Mouse (Mus musculus): Measurements from ENCODE around the gene Eif3l.

The Eif3l gene

DNA sequence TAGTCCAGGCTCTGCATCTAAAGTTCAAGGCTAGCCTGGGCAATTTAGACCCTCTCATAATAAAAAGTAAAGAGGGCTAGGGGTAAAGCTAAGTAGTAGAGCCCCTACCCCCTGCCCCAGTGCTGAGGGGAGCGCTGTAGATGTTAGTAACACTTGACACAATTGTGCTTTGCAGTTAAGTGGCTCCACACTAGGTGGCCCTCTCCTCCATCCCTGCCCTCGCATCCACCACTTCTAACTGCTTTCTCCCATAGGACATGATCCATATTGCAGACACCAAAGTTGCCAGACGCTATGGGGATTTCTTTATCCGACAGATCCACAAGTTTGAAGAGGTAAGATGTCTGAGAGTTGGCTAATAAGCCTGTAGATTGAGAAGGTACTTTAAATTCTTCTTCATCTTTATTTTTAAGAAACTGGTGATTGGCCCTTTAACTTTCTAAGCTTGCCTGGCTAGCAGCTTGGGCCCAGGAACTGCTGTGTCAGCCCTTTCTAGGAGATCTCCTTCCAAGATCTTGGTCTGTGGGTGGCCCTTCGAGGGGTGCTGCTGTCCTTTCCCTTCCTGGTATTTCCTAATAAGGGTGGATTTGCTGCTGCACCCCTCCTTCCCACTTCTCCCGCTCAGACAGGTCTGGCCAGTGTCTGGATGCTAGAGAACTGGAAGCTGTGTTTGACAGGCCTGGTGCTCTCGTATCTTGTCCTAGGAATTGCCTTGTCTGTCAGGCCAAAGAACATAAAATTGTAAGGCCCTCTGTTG lies 18.3 kb downstream of the Eif3l start:
- WGBS: 51% methylated on average over 7 of the region's 7 CpGs

DNA sequence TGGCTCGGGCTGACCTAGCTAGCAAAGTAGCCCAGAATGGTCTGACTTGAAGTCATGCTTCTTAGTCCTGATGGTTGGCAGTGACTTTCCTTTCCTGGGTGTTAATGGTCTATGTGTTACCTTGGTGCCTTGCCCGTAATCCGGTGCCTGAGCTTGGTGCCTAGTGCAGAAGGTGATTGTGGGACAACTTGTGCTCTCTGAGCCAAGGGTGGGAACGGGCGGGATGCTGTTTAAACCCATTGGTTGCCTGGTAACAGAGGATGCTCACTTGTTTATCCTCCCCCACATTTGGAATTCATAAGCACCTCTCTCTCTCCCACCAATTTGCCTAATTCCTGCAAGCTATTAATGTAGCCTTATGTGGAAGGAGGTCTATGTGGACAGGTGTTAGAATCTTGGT lies 20.5 kb downstream of the Eif3l start:
- WGBS: 78% methylated on average over 5 of the region's 5 CpGs

DNA sequence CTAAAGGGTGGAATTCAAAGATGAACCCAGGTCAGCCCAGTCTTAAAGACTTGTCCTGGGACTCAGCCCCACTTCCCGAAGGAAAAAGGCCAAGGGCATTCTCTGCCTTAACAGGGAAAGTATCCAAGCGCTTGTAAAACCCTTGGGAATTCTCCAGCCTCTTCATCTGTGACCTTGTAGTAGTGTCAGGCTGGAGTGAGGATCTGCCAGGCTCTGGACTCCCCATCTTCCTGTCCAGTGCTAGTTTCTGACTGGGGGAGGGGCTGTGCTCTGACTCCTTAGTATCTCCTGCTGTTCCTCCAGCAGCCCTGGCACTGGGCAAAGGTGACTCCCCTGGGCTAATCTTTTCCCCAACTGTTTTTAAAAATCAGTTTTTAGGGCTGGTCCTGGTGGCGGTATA lies 21.6 kb downstream of the Eif3l start:
- WGBS: 69% methylated on average over 3 of the region's 3 CpGs

DNA sequence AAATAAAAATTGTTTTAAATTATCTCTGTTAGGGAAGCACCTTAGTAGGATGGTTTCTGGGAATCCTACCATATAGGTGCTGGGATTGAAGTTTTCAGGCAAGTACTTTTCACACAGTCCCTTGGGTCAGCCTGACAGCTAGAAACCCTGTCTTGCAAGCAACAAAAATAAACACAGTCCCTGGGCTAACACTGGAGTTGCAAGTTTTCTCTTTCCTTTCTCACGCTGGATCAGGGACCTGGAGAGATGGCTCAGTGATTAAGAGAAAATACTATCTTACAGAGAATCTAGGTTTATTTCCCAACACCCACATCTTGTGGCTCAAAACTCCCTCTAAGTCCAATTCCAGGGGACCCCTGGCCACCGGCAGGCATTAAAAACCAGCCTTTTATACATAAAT lies 22.2 kb downstream of the Eif3l start:
- WGBS: 27% methylated on average over 2 of the region's 2 CpGs

DNA sequence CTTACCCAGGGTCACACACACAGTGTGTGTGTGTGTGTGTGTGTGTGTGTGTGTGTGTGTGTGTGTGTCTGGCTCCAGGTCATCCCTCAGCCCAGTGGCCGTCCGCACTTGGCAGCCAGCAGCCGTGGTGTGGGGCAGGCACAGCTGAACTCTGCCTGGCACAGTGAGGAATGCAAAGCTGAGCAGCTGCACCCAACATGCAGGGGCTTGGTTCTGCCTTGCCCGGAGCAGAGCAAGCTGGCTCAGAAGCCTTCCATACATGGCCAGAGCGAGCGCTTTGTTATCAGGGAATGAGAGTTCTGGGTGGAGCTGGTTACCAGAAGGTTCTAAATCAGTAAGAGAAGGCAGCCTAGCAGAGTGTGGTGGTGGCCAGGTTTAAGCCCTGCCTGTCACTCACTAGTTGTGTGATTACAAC lies 22.6 kb downstream of the Eif3l start:
- 42% methylated on average over 6 of the region's 6 CpGs for WGBS

DNA sequence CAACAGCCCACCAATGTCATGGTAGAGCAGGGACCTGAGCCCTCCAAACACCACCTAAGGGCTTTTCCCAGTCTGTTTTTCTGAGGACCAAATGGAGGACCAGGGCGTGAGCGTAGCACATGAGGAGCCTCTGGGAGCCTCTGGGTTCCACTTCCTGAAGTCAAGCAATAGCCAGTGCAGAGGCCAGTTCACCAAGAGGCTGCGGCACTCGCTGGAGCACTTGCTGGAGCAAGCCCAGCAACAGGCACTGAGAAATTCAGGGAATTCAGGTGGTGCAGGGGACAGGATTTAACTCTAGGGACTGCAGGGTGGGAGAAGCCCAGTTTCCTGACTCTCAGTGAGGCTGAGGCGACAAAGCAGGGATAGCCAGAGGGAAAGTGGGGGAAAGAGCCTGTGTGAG lies 23.2 kb downstream of the Eif3l start:
- WGBS: 66% methylated on average over 5 of the region's 5 CpGs

DNA sequence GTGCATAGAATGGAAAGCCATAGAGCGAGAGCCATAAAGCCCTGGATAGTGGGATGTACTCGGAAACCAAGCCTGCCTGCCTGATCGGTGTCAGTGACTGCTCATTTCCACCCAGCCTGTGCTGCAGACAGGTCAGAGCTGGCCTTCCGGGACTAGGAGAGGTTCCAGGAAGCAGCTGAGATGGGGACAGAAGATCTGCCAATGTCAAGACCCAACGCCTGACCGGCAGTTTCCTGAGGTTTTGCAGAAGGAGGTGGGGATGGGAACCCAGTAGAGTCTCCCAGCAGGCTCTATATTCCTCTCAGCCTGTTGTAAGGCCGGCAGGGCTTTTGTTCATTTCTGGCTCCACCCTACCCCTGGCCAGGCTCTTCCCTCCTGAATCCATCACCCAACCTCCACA lies 23.9 kb downstream of the Eif3l start:
- 67% methylated on average over 7 of the region's 7 CpGs for WGBS

DNA sequence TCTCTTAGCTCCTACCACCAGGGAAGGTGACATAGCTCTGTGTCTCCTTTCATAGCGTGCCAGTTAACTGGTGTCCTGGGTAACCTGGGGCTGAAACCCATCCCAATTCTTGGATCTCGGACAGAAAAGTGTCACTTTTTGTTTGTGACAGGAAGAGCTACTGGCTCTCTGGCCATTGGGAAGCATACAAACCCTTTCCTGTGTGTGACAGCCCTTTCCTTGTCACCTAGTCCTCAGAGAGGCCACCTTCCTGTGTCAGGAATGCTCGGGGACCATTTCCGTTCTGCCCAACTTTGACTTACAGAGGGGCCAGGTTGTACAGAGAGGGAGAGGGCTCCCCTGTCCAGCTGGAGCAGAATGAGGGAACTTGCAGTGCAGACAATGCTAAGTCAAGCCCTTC lies 24.5 kb downstream of the Eif3l start:
- 70% methylated on average over 4 of the region's 4 CpGs for WGBS

DNA sequence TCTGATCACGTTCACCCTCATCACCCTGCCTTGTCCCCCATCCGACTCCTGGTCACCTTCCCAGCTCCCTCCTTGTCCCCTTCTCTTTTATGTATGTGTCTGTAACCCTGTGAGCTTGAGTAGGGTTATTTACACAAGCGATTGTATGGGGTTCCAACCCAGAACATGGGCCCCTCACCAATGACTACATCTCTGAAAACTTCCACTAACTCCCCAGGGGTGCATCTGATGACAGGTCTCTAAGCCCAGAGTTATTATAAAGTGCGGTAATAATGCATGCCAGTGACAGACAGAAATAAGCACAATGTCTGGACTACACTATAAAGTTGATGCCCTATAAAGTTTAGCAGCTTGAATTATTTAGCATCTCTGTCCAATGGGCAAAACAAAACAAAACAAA lies 25.4 kb downstream of the Eif3l start:
- WGBS: 91% methylated on average over 4 of the region's 4 CpGs

DNA sequence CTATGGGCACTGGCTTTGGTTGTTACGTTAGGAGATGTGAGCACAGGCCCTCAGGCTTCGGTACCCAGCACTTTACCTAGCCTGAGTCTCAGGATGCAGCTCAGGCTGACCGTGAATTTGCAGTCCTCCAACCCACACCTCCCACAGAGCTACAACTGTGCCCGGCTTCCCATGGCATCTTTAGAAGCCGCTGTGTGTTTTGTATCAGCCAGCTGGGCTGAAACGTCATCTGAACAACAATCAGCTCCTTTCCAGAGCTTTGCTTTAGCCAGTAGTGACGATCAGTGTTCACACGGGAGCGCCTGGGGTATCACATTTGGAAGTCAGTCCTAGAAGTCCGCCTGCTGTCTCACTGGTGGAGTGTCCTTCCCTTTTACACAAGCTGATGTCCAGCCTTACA lies 28.3 kb downstream of the Eif3l start:
- WGBS: 45% methylated on average over 10 of the region's 10 CpGs

DNA sequence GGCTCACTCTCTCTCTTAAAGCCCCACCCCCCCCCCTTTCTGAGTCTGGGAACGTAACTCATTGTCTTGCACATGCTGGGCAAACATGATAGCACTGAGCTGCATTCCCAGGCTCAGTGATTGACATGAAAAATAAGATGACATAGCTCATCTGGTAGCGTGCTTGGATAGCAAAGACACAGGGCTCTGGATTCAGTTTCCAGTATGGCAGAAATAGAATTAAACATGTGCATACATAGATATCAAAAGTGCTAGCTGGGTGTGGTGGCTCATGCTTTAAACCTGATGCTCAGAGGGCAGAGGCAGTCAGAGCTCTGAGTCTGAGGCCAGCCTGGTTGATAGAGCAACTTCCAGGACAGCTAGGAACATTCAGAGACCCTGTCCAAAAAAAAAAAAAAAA lies 30.8 kb downstream of the Eif3l start:
- 72% methylated on average over 2 of the region's 2 CpGs for WGBS

DNA sequence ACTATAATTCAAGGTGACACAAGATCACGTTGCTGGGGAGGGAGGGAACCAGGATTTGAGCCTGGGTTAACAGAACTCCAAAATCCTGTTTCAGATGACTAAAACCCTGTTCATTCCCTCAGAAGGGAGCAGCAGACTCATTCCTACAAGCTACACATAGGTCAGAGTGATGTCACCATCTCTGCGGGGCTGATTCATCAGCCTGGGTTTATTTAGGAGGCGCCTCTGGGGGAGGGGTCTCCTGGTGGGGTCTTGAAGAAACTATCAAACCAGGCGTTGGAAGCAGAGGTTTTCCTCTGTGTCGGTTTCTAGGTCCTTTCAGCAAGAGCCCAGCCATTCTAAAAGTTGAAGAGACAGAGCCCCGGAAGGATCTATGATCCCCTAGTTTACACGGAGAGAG lies 33.0 kb downstream of the Eif3l start:
- WGBS: 33% methylated on average over 7 of the region's 7 CpGs

DNA sequence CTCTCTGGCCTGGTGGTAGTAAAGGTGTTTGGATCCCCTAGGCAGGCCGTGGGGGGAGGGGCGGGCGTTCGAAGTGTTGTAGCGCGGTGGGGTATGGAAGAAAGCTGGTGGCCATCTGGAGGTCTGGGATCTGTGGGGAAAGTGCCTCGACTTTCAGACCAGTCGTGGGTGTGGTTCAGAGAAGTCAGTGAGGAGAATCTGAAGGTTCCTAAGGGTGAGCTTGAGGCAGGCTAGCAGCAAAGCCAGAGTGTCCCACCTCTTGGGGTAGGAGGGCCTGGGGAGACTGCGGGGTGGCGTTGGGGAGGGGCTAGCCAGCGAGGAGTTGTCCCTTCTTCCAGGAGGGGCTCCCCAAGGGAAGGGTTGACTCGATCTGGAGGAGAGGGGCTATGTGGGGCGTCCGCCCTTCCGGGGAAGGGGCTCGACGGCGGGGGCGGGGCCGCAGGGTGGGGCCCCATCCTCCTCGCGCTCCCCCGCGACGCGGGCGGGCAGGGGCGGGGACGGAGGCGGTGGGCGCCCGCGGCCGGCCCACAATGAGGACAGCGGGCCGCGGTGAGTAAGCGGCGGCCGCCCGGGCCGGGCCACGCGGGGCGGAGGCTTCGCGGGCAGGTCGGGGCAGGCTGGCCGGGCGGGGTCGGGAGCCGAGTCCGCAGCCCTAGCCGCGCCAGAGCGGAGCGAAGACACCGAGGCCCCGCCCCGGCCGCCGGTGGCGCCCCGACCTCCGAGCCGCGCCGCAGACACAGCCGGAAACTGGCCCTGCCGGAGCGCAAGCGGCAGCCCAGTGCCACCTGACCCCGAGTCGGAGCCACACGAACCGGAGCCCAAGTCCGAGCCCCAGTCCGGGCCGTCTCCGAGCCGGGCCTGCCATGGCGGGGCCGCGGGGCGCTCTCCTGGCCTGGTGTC lies 33.7 kb downstream of the Eif3l start, which contains the start of gene Micall1:
Gene Micall1 (plus strand): TSS at position 478 of the 900 bp plus-strand sequence.
- under 1% methylated on average over 81 of the region's 85 CpGs for WGBS

DNA sequence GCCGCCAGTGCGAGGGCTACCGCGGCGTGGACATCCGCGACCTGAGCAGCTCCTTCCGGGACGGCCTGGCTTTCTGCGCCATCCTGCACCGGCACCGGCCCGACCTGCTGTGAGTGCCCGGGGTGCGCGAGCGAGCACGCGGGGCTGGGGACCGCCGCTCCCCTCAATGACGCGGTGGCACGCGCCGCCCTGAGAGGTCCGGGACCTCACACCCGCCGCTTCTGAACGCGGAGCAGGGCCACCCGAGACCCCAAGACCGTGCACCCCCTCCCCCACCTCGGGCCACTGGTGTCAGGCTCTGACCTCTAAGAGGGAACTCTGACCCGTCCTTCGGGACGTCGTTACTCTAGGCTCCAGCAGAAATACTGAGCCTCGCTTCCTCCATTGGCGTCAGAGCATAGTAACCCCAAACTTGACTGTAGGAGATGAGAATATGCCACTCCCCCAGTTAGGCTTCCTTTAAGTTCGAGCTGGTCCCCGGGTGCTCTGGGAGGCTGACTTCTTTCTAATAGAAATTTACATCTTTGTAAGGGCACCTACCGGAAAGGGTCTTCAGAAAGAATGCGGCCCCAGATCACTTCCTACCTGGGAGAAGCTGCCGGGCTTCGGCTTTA lies 34.4 kb downstream of the Eif3l start:
- WGBS: under 1% methylated on average over 43 of the region's 46 CpGs

DNA sequence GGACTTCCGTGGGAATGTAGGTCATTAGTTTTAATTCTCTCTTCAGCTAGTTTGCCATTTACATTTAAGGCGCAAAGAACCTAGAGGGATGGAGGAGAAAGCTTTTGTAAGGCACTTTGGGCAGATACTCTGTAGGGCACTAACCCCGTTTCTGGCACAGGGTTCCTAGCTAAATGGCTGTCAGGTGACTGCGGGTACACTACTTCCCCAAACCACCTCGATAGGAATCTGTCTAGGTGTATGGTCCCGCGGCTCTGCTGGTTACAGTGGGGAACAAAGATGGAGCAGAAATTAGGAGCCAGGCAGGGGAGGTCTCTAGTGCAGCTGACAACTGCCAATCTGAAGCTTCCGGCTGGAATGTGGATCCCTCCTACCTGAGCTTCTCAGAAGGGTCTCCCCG lies 35.1 kb downstream of the Eif3l start:
- WGBS: 25% methylated on average over 9 of the region's 9 CpGs

DNA sequence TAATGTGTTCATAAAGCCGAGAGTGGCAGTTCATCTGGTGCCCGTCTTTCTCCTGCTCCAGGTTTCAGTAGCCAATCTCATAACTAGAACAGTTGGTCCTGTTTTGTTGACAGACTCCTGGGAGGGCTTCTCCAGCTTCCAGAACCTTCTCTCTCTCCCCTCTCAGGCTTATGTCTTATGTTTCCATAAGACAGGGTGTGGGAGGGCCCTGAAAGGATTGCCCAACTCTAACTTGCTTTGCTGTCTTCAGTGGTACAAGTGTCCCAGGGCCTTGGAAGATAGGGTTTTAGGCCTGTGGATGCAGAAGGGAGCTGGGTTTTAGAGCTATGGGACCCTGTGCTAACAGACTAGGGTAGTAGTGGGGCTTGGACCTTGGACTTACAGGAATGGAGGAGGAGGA lies 35.5 kb downstream of the Eif3l start:
- WGBS: 54% methylated on average over 2 of the region's 2 CpGs

DNA sequence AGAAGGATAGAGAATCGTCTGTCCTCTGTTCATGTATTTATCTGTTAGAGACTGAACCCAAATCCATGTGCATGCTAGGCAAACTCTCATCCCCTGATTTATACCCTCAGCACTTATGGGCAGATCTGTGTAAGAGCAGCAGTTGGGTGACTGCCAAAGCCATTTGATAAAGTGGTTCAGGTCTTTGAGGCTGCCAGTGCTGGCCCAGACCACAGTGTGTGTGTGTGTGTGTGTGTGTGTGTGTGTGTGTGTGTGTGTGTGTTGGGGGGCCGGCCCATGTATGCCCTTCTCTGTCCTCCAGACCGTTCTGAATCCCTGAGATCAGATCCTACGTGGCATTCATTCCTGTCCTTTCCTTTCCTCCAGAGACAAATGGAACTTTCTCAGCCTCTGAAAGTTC lies 36.8 kb downstream of the Eif3l start:
- 81% methylated on average over 4 of the region's 4 CpGs for WGBS

DNA sequence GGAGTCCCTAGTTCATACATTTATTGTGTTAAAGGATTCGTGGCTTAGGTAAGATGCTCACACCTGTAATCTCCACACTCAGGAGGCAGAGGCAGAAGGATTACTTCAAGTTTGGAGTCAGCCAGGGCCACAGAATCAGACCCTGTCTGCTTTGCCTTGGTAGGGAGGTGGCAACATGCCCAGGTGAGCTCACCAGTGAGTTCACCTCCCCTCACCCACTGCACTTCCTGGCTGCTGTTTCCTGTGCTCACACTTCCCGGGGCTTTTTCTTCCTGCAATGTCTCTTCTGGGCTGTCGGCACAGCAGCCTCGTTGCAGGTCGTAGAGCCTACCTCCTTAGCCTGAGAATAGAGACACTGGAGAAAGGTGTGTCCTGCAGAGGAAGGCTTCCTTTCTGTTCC lies 40.3 kb downstream of the Eif3l start:
- WGBS: 70% methylated on average over 5 of the region's 5 CpGs

DNA sequence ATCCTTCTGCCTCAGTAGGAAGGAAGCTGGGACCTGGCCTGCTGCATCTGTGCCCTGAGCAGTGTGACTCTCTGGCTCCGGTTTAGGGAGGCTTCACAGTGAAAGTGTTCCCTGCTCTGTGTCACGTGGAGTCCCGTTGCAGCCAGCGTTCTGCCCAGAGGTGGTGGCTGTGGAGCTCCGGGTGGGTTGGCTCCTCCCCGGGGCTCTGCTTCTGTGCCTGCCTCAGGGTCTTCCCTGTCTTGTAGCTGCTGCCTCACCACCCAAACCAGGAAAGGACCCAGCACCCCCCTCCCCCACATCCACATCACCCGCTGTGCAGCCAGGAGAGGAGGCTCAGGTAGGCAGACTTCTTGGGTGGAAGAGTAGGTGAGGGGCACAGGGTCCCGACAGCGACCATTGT lies 44.5 kb downstream of the Eif3l start:
- 83% methylated on average over 9 of the region's 9 CpGs for WGBS

DNA sequence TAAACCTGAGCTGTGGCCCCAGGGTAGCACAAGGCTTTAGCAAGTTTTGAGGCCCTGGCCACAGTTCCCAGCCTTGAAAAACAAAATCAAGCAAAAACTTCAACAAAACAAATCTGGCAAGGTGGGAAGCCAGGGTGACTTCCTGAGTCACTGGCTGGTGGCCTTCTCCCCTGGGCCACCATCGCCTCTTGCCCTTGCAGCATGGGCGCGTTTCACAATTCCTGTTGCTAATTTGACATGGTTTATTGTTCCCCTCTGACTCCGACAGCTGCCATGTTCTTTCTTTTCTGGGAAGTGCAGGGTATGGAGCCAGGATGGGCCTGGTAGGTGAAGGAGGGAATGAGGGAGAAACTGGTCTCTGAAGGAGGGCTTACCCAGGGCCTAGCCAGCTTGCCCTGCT lies 47.1 kb downstream of the Eif3l start:
- 95% methylated on average over 4 of the region's 4 CpGs for WGBS

DNA sequence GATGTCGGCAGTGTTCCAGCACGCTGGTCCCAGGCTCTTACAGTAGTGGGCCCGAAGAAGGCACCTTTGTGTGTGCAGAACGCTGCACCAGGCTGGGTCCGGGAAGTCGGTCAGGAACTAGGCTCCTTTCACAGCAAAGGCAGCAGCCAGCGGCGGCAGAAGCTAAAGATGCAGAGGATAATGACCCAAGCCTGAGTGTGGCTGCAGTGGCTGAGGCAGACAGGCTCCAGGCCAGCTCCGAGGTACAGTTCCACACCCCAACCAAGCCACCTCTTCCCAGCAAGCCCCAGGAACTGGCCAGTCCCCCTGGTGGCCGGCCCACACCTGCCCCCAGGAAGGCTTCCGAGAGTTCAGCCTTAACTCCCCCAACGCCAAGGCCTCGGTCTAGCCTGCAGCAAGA lies 47.6 kb downstream of the Eif3l start:
- 81% methylated on average over 13 of the region's 13 CpGs for WGBS

DNA sequence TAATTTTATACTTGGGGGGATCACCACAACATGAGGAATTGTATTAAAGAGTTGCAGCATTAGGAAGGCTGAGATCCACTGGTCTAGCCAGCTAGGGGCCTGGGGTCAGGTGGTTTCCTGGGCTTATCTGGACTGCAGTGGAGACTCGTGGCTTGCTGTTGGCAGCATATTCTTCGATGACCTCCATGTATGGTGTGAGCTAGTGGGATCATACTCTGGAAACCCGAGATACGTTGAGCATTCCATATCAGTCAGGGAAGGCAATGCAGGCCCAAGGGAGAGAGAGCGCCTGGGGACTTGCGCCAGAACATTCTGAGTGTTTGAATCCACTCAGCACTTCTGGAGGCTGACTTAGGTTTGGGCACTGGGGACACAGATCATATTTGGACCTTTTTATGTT lies 48.8 kb downstream of the Eif3l start:
- 86% methylated on average over 6 of the region's 6 CpGs for WGBS
